Comparison of ENCODE assay signal across 13 mouse cellular contexts in the genomic region with DNA sequence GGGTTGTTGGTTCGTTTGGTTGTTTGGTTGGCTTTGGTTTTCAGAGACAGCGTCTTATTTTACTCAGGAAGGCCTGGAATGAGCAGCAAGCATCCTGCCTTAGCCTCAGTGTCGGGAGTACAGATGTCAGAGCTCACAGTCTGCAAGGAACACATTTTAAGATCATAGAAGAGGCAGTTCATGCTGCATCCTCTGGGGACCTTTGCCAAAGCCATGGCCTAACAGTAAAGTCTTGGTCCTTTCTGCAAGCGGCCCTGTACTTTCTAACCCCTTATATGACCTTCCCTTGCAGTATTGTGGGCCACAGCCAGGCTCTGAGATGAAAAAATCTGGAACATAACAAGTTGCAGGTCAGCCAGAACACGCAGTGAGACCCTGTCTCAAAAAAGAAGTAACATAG.
"Had no signal": no experiment of that assay in that cellular context is flagged by ENCODE, and none has a peak within 500 bp of the region (broad histone marks: within the 10 kb centered on the region; RNA-seq: fewer than 3 reads in every experiment).

No protein-coding gene starts in this region.

- H3K27ac ChIP-seq: layer of hippocampus, adult 2 months; limb, embryonic 12.5 days; liver, embryonic 14.5 days; midbrain, embryonic 10.5 days; neural tube, embryonic 15.5 days; stomach, postnatal 0 days had no signal

- H3K9me3 ChIP-seq: limb, embryonic 12.5 days; midbrain, embryonic 10.5 days; neural tube, embryonic 15.5 days had no signal

- H3K4me2 ChIP-seq: limb, embryonic 12.5 days; lung, embryonic 14.5 days; neural tube, embryonic 15.5 days had no signal

- H3K27me3 ChIP-seq: neural tube, embryonic 15.5 days had no signal

- DNase-seq: lung, embryonic 14.5 days; lung, postnatal 36 days; midbrain, embryonic 14.5 days; right cerebral cortex, adult 18-20 months; right cerebral cortex, postnatal 25 days; thymus, postnatal 4 days had no signal

- H3K9ac ChIP-seq: limb, embryonic 12.5 days; liver, embryonic 14.5 days; lung, embryonic 14.5 days; neural tube, embryonic 15.5 days had no signal

- H3K4me3 ChIP-seq: layer of hippocampus, adult 2 months; limb, embryonic 12.5 days; midbrain, embryonic 10.5 days; myocyte; neural tube, embryonic 15.5 days had no signal

- H3K36me3 ChIP-seq: limb, embryonic 12.5 days; midbrain, embryonic 10.5 days; neural tube, embryonic 15.5 days had no signal

- H3K4me1 ChIP-seq: neural tube, embryonic 15.5 days had no signal
